Mouse (Mus musculus) liver, adult 2 months (tissue): ENCODE results near the gene Zfp444.

ENCODE experiments used
- CTCF ChIP-seq: fragments of 200-500 bp; IDR thresholded peaks from 2 replicates; pipeline ENCODE4 v1.5.1; 2011; ENCODE audit warnings: low read depth, low read length, control low read depth
- POLR2A ChIP-seq: fragments of 200-500 bp; IDR thresholded peaks from 2 replicates; pipeline ENCODE4 v1.6.1; 2011; ENCODE audit warnings: low read length, control low read depth; ENCODE audit not compliant: insufficient read depth; ENCODE audit errors: extremely low read depth

DNA sequence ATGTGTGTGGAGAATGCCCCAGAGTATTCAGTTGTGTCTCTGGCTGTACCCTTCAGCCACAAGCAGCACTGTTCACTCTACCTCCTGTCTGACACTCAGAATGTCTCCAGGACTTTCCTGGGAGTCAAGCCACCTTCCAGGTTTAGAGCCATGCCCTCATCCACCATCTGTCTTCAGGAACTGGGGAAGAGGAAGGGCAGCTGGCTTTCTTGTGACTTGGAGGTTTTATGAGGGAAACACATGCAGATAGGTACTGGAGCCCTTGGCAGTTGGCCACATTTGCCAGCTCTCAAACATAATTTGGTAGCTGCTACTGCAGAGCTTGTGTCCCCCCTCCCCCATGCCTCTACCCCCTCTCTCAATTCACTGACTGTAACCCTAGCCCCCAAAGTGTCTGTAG, 7.0 kb downstream of the Zfp444 start:
- no peak for TF ChIP-seq CTCF
- no peak for TF ChIP-seq POLR2A
